Mouse (Mus musculus): Measurements from ENCODE around the gene Lrrc38. TPM values are rescaled to one million over a fixed set of nuclear protein-coding genes. Genes with fewer than 3 reads are reported as not detected.

The Lrrc38 gene
- polyA plus RNA-seq, 1 experiment from 2014 or later, result not detected

GRCm38 (mm10) chr4:143383646-143384045, 34.1 kb downstream of the Lrrc38 start:
- Histone ChIP-seq H3K27ac (no peak overlapping the region), H3K79me2 (ENCODE audit: inconsistent target) (no peaks in the 10 kb centered on the region), H3K36me3 (ENCODE audit: inconsistent target) (no peaks in the 10 kb centered on the region), H3K4me3 (ENCODE audit: inconsistent target) (no peak overlapping the region)
- 39% methylated on average over 4 of the region's 4 CpGs for WGBS (ENCODE audit: missing documents)

- 12% methylated on average over 27 of the region's 43 CpGs for WGBS (ENCODE audit: missing documents)
- H3K79me2 ChIP-seq (ENCODE audit: inconsistent target), result no peaks in the 10 kb centered on the region
- H3K36me3 ChIP-seq (ENCODE audit: inconsistent target), result no peaks in the 10 kb centered on the region
- no peak overlapping the region for H3K4me3 ChIP-seq (ENCODE audit: inconsistent target)
- no peak overlapping the region for H3K27ac ChIP-seq
Observed at GRCm38 (mm10) chr4:143388955-143389702, 39.6 kb downstream of the Lrrc38 start.

GRCm38 (mm10) chr4:143394181-143394580, 44.6 kb downstream of the Lrrc38 start, which contains the start of gene Pramel1:
Gene Pramel1 (plus strand): TSS chr4:143394428.
- Histone ChIP-seq H3K4me3 (ENCODE audit: inconsistent target) (no peak within 1 kb of the TSS), H3K27ac (no peak within 1 kb of the TSS), H3K36me3 (ENCODE audit: inconsistent target) (no peaks in the 10 kb centered on the region), H3K79me2 (ENCODE audit: inconsistent target) (no peaks in the 10 kb centered on the region)
- 85% methylated on average over 23 of the region's 26 CpGs for WGBS (ENCODE audit: missing documents)

- H3K36me3 ChIP-seq (ENCODE audit: inconsistent target), result peaks cover 18% of the 10 kb centered on the region
- peak overlapping the region; percentile 85 for H3K27ac ChIP-seq
- H3K4me3 ChIP-seq (ENCODE audit: inconsistent target), result peak overlapping the region; percentile 92
- 83% methylated on average over 5 of the region's 5 CpGs for WGBS (ENCODE audit: missing documents)
- H3K79me2 ChIP-seq (ENCODE audit: inconsistent target), result peaks cover 32% of the 10 kb centered on the region
Observed at GRCm38 (mm10) chr4:143411566-143412218, 62.1 kb downstream of the Lrrc38 start.

GRCm38 (mm10) chr4:143412219-143413092, 62.9 kb downstream of the Lrrc38 start, which contains the start of gene Pramef8:
Gene Pramef8 (plus strand): TSS chr4:143412426.
- H3K79me2 ChIP-seq (ENCODE audit: inconsistent target), result peaks cover 32% of the 10 kb centered on the region
- H3K27ac ChIP-seq, result peak within 1 kb of the TSS; percentile 85
- H3K36me3 ChIP-seq (ENCODE audit: inconsistent target), result peaks cover 25% of the 10 kb centered on the region
- WGBS (ENCODE audit: missing documents), result under 1% methylated on average over 50 of the region's 50 CpGs
- peak within 1 kb of the TSS; percentile 92 for H3K4me3 ChIP-seq (ENCODE audit: inconsistent target)

GRCm38 (mm10) chr4:143413621-143414020, 64.1 kb downstream of the Lrrc38 start:
- Histone ChIP-seq H3K4me3 (ENCODE audit: inconsistent target) (peak overlapping the region; percentile 92), H3K27ac (no peak overlapping the region), H3K79me2 (ENCODE audit: inconsistent target) (peaks cover 32% of the 10 kb centered on the region), H3K36me3 (ENCODE audit: inconsistent target) (peaks cover 37% of the 10 kb centered on the region)
- 100% methylated on average over 1 of the region's 1 CpGs for WGBS (ENCODE audit: missing documents)

- 100% methylated on average over 3 of the region's 3 CpGs for WGBS (ENCODE audit: missing documents)
- Histone ChIP-seq H3K79me2 (ENCODE audit: inconsistent target) (peaks cover 32% of the 10 kb centered on the region), H3K27ac (no peak overlapping the region), H3K4me3 (ENCODE audit: inconsistent target) (no peak overlapping the region), H3K36me3 (ENCODE audit: inconsistent target) (peaks cover 42% of the 10 kb centered on the region)
Observed at GRCm38 (mm10) chr4:143414121-143414520, 64.6 kb downstream of the Lrrc38 start.

Other genes with a start within 250 kb of the Lrrc38 start
- gene Prdm2, start 136.8 kb upstream of the Lrrc38 start, polyA plus RNA-seq (2018), result 15.1 to 17.2 TPM (median 15.4 TPM) in 3 replicates
- 2.9 to 21.0 TPM (median 6.5 TPM) in 3 replicates for gene Pdpn, start 50.2 kb upstream of the Lrrc38 start, polyA plus RNA-seq (2018)
- gene Pramel1, start 44.7 kb downstream of the Lrrc38 start, polyA plus RNA-seq (2018), result not detected in 3 replicates
- gene Pramef8, start 62.7 kb downstream of the Lrrc38 start, polyA plus RNA-seq (2018), result 9.1 to 17.7 TPM (median 13.0 TPM) in 3 replicates
- not detected in 3 replicates for gene Oog4, start 100.6 kb downstream of the Lrrc38 start, polyA plus RNA-seq (2018)
- gene Gm13043, start 161.6 kb downstream of the Lrrc38 start, polyA plus RNA-seq (2018), result not detected in 3 replicates
- gene Gm13040, start 186.2 kb downstream of the Lrrc38 start, polyA plus RNA-seq (2018), result not detected in 3 replicates
- not detected in 3 replicates for gene BC080695, start 201.9 kb downstream of the Lrrc38 start, polyA plus RNA-seq (2018)
- gene Gm13057, start 202.0 kb downstream of the Lrrc38 start, polyA plus RNA-seq (2018), result not detected in 3 replicates